Mouse (Mus musculus) monocyte, adult 2 months (primary cell): ENCODE data around the gene Alkbh3.

Experiments
- DNase-seq, 2 experiments: peaks; one replicate each; pipeline ENCODE4 v3.0.0; 2022; ENCODE audit warnings: low spot score in 2 of 2, low read depth in 1 of 2

Gene Alkbh3

DNA sequence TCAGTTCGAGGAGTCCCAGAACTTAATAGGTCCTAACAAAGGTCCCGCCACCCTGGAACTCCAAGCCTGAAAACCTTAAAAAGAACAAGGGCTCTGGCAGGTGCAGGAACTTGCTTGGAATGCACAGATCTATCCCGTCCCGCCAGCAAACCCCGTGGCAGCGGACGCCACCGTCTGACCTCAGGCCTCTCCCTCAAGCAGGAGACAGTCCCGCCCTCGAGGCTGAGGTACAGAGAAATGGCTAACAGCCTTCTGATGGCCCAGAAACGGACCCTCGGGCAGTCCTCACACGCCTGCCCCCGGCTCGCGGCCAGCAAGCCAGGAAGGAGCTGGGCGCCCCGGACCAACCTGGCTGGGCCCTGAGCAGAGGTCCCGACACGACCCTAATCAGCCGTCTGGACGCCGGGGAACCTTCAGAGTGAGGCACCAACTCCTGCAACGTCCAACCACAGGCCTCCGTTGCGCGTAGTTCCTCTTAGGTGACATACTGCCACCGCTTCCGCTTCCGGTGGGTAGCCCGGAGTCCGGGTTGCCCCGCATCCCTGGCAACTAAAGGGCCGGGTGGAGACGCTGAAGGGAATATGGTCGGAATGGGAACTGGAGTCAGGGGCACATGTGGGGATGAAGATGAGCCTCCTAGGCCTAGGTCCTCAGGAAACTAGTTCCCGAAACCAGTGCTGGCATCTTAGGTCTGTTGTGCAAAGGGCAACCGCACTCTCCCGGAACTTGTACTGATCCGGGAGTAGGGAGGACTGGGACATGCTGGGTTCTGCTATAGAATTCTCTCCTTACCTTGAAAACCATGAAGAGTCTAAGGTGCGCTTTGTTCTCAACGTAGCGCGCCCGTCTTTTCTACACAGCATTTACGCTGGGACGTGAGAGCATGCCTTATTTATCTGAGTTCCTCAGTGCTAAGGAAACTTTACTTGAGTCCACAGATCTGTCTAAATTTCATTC, at the start of gene Alkbh3:
Alkbh3 (minus strand) TSS at position 473 of the 957 bp plus-strand sequence.
- peak; percentile 78 to 85 for DNase-seq

DNA sequence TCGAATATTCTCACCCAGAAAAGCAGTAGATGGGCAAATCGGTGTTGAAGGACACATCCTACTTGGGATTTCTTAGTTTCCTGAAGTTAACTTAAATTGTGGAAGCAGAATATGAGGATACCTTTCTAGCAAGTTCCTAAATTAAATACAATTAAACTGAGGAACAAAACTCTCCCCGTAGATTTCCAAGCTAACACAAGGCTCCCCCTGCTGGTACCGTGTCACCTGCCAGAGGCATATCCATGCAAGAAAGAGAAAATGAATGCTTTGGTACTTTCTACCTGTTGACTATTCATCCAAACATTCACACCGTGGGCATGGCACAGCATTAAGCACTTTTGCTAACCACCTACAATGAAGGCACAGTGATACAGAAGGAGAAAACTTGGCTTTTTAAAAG, 48.9 kb upstream of the Alkbh3 start:
- no peak for DNase-seq

DNA sequence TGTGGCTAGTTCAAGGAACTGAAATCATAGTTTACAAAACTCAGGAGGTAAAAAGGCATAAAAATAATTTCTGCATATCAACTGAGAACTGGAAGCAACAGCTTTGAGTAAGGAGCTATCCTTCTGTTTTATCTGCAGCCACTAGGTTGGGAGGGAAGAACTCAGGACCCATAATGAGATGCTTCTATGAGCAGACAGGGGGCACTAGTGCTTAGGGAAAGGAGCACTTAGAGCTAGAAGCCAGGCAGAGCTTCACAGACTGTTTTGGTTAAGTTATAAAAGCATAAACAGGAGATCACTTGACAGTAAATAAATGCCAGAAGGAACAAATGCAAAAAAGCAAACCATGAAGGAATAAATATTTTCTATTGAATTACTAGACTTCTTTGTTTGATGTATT, 44.2 kb upstream of the Alkbh3 start:
- DNase-seq, result no peak

DNA sequence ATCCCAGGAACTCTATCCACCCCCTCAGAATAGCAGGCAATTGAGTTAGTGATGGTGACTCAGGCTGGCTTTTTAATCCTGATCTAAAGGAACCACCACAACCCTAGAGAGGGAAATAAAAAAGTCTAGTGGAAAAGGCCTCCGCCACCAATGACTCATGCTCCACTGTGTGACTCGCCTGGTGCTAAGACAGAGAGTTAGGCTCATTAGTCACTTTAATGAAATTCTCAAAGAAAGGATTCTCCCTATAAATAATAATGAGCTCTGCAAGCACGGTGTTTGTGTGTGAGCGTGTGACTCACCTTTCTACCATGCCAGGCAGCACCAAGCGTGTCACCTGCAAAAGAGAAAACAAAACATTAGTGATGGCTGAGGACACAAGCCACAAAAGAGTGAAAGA, 41.3 kb upstream of the Alkbh3 start:
- no peak for DNase-seq

DNA sequence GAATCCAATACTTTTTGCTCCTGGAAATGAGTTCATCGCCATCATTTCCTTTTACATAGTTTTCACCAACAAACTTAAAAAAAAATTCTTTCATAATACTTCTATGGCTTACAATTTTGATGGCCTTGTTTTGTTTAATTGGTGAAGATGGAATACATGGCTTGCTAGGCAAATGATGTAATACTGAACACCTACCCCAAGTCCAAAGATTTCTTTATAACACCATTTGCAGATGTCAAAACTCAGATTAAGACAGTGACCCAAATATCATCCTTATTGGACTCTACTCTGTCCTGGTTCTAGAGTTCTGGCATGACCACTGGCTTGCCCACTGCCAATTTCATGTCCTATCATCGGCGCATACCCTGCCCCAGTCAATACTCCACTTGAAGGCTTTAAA, 40.3 kb upstream of the Alkbh3 start:
- DNase-seq, result no peak

DNA sequence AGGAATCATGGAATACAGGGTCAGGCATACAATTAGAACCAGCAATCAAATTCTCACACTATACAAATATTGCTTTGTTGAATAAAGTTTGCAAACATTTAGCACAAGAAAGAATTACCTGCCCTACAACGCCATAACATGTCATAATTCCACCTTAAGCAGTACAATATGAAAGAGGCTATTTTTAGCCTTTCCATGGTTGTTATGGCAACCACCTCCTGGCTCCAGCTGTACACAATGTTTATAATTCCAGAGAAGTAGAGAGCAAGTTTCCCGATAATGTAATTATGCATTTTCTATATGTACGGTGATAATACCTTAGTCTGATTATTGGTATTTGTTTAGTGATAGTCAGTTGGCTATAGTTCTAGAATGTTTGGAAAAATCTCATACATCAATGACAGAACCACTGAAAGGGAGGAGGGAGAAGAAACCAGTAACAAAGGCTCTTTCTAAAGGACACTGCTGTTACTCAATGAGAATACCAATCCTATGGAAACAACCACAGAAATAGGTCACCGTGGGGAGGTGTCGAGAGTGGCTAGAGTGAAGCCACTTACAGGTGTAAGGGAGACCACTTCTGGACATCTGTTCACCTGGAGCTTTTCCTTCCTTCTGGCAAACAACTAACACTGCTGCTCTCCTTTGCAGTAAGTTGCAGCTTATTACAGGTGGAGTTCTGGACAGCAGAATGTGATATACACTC, 39.0 kb upstream of the Alkbh3 start:
- no peak for DNase-seq

DNA sequence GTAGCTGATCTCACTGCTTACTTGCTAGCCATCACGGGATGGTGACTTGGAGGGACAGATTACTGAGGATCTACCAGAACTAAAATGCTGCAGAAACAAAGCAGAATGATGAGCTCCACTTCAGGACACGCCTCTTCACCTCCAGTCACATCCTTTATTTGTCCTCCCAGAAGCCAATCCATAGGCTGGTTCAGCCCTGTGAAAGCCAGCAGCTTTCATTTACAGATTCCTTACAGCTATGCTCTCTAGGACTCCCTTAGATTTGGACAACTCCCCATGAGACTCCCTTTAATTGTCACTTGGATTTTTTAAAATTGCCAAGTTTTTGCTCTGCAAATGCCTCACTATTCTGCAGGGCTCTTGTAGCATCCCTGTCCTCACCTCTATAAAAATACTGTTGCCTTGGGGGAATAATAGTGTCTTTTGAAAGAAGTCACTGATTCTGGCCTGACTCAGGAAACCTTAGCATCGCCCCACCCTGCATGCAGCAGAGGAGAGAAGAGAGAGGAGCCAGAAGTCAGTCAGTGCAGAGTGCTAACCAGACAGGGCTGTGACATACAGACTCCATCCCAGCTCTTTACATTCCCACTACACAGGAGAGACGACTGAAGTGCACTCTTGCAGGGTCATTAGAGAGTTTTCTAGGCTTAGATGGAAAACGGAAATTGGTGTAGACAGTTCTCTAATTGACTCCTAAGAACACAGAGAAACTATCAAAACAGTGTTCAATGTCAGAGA, 38.3 kb upstream of the Alkbh3 start:
- no peak for DNase-seq

DNA sequence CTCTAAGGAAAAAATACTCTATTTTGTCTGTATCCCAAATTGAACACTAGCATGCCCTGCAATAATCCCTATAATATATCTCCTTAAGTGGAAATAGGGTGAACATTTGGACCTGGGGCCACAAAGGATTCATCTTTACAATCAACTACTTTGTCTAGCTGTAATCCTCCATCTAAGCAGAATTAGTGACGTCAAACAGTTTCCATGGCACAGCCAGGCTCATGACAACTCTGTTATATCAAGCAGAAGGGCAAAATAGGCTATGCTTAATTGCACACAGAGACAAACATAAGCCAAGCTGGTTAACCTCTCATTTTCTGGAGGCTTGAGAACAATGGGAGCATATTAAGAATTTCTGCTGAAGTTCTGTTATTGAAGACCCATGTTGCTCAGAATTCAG, 37.7 kb upstream of the Alkbh3 start:
- no peak for DNase-seq

DNA sequence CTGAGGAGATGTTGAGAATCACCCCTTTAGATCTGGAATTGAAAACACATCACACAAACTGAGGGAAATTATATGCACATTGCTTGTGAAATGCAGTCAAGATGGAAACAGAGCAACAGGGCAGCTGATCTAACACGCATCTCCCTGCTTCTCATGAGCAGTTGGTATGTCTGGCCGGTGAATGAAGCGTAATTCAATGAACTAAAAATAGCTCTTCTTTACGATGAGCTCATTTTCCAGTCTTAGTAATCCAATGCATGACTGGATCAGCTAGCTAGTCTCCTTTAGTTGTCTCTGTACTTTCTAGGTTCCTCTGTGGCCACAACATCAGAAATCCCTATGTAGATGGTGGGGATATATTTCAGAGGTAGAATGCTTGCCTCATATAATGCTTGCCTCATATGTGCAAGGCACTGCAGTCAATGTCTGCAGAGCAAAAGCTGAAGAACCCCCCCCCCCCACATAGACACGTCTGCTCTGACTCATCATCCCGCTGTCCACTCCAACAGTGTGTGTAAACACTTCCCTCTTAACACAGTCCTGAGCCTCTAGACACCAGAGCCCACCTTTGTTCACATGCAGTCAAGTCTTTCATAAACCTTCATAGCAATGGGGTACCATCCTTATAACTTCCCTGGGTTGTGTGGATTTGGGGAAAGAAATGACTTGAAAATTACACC, 34.9 kb upstream of the Alkbh3 start:
- no peak for DNase-seq

DNA sequence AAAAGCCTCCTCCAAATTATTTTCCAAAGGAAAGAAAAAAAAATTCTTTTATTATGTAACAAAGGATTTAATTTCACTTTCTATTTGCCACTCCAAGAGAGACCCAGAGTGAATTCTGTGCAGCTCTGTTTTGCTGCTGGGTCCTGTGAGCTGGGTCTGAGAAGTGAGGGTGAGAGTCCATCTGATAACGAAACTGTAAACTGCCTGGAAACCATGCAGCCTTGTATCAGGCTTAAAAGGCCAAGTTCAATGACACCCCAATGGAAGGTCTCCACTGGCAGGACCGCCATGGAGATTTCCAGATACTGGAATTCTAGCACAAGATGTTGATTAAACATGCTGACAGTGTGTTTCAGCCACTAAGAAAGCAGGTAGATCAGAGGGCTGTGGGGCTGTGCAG, 33.6 kb upstream of the Alkbh3 start:
- no peak for DNase-seq

DNA sequence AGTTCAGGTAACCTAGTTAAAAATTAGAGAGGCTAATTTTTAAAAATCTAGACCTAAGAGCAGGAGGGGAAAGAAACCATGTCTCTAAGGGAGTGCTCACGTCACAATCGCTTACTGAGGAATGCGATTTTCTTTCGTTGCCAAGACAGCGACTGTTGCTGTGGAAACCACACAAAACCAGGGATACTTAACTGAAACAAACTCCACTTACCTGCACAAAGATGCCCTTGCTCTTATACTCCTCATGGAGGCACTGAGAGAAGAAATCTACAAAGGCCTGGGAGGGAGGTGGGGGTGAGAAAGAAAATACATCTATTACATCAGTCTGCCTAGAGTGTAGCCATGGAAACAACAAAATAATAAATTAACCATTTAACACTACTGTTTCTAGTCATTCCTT, 33.1 kb upstream of the Alkbh3 start:
- DNase-seq, result no peak

DNA sequence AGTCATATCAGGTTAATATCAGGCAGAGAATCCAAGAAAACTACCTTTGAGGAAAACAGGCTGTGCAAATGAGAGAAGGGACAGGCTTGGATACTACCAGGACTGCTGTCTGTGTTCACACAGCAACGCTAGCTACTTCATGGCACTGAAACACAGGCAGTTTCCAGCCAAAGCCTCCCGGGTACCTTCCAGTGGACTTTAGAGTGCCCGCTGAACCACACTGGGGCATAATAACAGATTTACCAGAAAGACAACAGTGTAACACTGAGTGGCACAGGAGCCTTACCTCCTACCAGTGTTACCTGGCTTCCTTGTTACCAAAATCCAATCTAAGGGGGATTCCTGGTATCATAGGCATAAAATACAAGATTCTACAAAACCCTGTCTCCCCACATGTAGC, 31.9 kb upstream of the Alkbh3 start:
- DNase-seq, result no peak

DNA sequence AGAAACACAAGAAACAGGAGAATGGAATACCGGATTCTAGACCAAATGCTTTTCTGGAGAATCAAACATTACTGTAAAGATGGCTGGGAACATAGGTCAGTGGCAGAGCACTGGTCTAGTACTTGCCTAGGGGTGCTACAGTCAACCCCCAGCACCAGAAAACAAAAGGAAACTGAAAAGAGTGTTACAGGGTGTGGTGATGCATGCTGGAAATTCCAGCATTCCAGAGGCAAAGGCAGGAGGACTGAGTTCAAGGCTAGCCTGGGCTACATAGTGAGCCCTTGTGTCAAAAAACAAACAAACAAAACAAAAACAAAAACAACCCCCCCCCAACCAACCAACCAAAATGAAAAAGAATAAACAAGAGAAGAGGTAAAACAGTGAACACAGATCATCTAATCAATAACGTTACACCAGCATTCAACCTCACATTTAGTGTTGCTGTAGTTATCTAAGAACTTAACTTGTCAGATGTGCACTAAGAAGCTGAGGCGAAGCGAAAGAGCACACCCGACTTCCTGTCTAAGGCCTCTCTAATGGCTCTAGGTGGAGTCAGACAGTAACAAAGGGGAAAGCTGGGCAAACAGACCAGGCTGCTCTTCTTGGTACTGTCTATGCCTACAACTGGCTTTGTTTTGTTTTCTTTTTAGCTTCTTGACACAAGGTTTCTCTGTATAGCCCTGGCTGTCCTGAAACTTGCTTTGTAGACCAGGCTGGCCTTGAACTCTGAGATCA, 30.0 kb upstream of the Alkbh3 start:
- DNase-seq, result no peak

DNA sequence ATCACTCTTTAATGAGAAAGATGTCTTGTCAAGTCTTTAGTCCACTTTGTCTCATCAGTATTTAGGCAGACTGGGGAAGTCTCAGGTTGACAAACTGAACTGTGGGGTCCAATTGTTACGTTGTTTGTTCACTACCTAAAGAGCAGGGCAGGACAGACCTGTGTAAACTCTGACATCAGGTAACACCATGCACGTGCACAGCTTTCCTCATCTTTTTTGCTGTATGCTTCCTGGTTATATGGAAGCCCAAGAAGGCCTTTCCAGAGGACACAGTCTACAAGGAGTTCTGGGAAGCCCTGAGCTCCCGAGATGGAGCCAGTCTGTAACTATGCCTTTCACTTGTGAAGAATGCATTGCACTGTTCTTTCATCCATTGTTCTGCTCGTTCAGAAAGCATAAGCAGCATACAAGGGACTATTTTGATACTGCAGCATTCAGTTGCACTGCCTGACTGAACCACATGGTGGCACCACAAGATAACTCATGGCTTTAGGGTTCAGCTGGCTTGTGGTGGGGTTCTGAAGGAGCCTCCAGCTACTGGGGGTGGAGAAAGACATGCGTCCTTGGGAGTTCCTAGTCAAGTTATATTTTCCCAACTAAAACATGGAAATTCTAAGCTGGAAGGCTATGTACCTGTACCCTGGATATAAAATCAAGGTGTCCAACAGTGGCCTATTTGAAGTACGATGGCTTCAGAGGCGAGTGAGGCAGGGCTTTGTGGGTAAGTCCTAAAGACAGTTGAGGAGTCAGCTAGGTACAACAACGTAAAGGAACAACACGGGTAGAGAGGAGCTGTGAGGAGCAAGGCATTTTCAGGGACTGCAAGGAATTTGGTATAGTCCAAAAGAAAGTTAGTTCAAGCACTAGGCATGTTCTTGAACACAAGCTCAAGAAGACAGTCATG, 25.1 kb upstream of the Alkbh3 start:
- peak in 1 of 2 experiments; percentile 6 for DNase-seq

DNA sequence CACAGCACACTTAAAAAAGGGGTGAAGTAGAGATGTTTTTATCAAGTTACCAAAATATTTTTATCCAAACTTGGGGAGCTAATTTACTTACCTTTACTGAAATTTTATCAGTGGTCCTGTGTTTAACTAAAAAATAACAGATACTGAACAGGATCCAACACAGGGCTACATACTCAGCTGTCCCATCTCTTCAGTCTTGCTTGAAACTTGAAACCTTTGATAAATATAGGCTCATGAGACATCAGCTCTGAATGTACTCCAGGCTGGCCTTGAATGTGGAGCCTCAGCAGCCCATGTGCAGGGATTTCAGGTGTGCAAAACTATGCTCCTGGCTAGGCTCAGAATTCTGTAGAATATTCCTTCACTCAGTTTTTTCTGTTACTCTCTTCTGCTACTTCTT, 20.0 kb upstream of the Alkbh3 start:
- DNase-seq, result no peak

DNA sequence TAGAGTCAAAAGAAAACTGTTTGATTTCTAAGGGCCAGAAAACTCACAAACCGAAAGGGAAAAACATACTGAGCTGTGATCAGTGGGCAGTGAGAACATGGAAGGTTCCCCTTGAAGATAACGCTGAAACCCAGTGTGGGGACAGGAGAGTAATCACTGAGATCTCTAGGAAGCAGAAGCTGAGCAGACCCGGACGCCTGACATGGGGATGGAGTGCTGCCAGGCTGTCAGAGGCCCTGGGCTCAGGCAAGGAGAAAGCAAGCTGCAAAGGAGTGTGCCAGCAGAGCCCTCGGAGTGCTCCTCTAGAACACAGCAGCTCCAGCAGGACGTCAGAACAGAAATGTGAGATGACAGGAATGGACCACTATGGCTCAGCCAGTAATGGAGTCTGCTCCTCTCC, 14.0 kb upstream of the Alkbh3 start:
- no peak for DNase-seq

DNA sequence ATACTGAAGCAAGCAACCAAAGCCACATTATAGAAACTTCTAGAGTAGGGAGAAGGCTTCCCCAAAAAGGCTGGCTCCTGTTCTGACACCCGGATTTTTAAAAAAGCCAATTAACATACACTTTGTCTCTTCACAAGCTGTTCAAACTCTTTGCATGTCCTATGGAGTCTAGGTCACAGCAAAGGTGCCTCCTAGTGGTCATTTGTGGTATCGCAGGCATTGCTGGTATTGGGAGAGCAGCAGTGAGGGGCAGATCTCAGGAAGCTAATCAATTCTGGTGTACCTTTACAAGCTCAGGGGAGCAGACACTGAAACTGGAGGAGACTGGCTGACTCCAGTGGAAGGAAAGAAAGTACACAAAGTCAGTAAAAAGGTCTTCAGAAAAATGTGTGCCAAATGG, 8.3 kb downstream of the Alkbh3 start:
- peak; percentile 26 to 48 for DNase-seq

DNA sequence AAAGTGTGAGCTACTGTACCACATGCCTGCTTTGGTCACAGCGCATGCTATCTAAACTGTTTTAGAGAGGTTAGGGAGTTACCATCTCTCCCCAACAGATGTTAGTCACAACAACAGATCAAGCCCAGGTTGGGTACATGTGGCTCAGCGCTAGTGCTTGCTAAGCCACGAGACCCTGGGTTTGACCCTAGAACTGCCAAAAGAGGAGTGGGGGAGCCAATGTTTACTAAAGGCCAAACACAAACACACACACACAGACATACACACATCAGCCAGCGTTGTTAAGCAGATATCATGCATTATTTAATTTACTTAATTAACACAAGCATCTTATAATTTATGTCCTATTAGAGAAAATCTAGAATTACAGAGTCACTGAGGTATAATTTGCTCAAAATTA, 8.7 kb downstream of the Alkbh3 start:
- DNase-seq, result no peak

DNA sequence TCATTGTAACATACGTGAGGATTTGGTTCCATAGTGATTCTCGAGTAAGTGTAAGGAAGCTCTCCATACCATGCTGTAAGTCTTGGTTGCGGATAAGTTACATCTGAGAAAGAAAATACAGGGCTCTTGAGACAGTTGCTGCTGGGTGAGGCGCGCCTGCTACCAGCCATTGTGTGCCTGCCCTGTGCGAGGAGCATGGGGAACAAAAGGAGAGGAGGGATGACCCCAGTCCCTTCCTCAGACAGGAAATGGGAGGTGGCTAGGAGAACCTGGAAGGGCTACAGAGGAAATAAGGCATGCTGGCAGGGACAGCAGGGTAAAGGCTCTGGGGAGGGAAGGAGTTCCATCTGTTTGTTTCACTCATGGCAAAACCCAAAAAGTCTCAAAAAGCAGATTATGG, 9.2 kb downstream of the Alkbh3 start:
- DNase-seq, result no peak

DNA sequence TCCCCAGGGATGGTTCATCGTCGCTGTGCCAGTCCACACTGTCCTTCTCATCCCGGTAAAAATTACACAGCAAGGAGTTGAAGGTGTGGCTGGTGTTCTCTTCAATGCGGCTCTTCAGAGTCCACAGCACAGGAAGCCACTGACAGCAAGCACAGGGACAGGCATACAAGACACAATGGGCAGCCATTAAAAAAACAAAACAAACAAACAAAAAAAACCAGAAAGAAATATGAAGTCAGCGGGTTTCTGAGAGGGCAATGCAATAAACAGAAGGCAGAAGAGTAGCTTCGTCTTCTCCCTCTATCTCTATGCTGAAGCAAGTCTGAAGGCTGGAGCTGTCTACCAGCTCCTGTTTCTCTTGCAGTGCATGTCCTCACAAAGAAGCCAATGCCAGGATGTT, 14.4 kb downstream of the Alkbh3 start, which contains the start of gene Gm27027:
Gm27027 (minus strand) TSS at position 101 of the 400 bp plus-strand sequence.
- DNase-seq, result no peak
